Comparison of ENCODE assay signal across 8 mouse cellular contexts in the genomic region with DNA sequence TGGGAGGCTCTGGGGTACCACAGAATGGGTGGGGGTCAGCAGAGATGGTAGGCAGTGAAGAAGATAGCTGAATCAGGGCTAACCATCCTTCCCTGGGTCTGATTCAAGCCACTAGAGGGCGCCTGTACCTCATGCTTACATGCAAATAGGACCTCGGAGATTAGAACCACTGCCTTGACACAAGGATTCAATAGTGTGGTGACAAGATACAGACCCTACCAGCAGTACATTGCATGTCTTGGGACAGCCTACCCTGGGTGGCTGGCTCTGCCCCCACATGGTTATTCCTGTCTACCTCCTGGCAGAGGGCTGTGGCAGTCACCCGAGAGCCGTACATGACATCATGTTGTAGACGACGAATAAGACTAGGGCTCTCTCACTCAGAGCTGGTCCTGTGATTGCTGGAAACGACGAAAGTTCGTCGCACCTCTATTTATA. TPM values are rescaled to one million over a fixed set of nuclear protein-coding genes. Genes with fewer than 3 reads are reported as not detected.
DNase-seq lines count a peak whose midpoint lies in the region; ATAC-seq lines count a peak whose summit lies in the region.

No protein-coding gene starts in this region.

- H3K36me3 ChIP-seq in embryonic facial prominence, embryonic 15.5 days = peaks cover 6% of the 10 kb centered on the region; the same call in 1 of the 2 replicates
- peaks cover 22% of the 10 kb centered on the region for H3K36me3 ChIP-seq in limb, embryonic 12.5 days
- no peaks in the 10 kb centered on the region for H3K36me3 ChIP-seq in midbrain, embryonic 16.5 days (ENCODE audit: control insufficient read depth, insufficient read depth, low read length)
- no peaks in the 10 kb centered on the region for H3K36me3 ChIP-seq in splenic B cell, adult 2 months (ENCODE audit: control insufficient read depth, insufficient read depth, low read length, poor library complexity, severe bottlenecking)

- peak; percentile 21; the same call in 1 of the 2 replicates for ATAC-seq in embryonic facial prominence, embryonic 15.5 days (ENCODE audit: insufficient number of reproducible peaks, low FRiP score, low TSS enrichment, low read depth)
- 0 out of 2 replicates have a peak, but pooled peaks have one; percentile 8 for ATAC-seq in limb, embryonic 12.5 days (ENCODE audit: insufficient number of reproducible peaks, insufficient read depth, low FRiP score, low TSS enrichment, low read depth)
- peak; percentile 73 for ATAC-seq in midbrain, embryonic 16.5 days

- H3K4me3 ChIP-seq in embryonic facial prominence, embryonic 15.5 days (replicated peaks) = no peak overlapping the region
- H3K4me3 ChIP-seq in limb, embryonic 12.5 days (replicated peaks) = no peak overlapping the region
- no peak overlapping the region for H3K4me3 ChIP-seq in midbrain, embryonic 16.5 days (ENCODE audit: low read depth, low read length)

- no peak overlapping the region for H3K9ac ChIP-seq in embryonic facial prominence, embryonic 15.5 days
- H3K9ac ChIP-seq in limb, embryonic 12.5 days (replicated peaks) = no peak overlapping the region
- H3K9ac ChIP-seq in midbrain, embryonic 16.5 days (ENCODE audit: low read depth, low read length) = no peak overlapping the region

- H3K4me1 ChIP-seq in embryonic facial prominence, embryonic 15.5 days = peaks cover 47% of the 10 kb centered on the region
- peaks cover 40% of the 10 kb centered on the region for H3K4me1 ChIP-seq in limb, embryonic 12.5 days (replicated peaks)
- no peaks in the 10 kb centered on the region for H3K4me1 ChIP-seq in midbrain, embryonic 16.5 days (ENCODE audit: control insufficient read depth, insufficient read depth, low read length)

- peak; percentile 83 for DNase-seq in CD4-positive, CD25-positive, alpha-beta regulatory T cell, adult 2 months (ENCODE audit: low read depth, low spot score)
- peak; percentile 70 to 75 for DNase-seq in adrenal gland, postnatal 36 days
- DNase-seq in heart, adult 9 months (ENCODE audit: low spot score in 2 of 2) = peak; percentile 51 to 69
- DNase-seq in kidney, adult 9 months = peak; percentile 81
- peak; percentile 74 for DNase-seq in splenic B cell, adult 2 months (ENCODE audit: low read depth, low spot score)

- 34% methylated on average over 10 of the region's 10 CpGs for WGBS in embryonic facial prominence, embryonic 15.5 days
- 49% methylated on average over 10 of the region's 10 CpGs for WGBS in limb, embryonic 12.5 days
- 62% methylated on average over 10 of the region's 10 CpGs for WGBS in midbrain, embryonic 16.5 days

- no peak overlapping the region for H3K4me2 ChIP-seq in embryonic facial prominence, embryonic 15.5 days (replicated peaks)
- no peak overlapping the region for H3K4me2 ChIP-seq in limb, embryonic 12.5 days
- no peak overlapping the region for H3K4me2 ChIP-seq in midbrain, embryonic 16.5 days (ENCODE audit: low read length)

- peak overlapping the region; percentile 58 for H3K27ac ChIP-seq in embryonic facial prominence, embryonic 15.5 days (replicated peaks)
- 0 out of 2 replicates have a peak overlapping the region, but pooled peaks have one; percentile 73 for H3K27ac ChIP-seq in limb, embryonic 12.5 days
- H3K27ac ChIP-seq in midbrain, embryonic 16.5 days (ENCODE audit: low read length) = no peak overlapping the region

- H3K27me3 ChIP-seq in embryonic facial prominence, embryonic 15.5 days = no peaks in the 10 kb centered on the region
- no peaks in the 10 kb centered on the region for H3K27me3 ChIP-seq in limb, embryonic 12.5 days
- H3K27me3 ChIP-seq in midbrain, embryonic 16.5 days (ENCODE audit: control insufficient read depth, insufficient read depth, low read depth, low read length) = no peaks in the 10 kb centered on the region
- H3K27me3 ChIP-seq in splenic B cell, adult 2 months (ENCODE audit: control insufficient read depth, insufficient read depth, low read length, poor library complexity, severe bottlenecking) = no peaks in the 10 kb centered on the region

- H3K9me3 ChIP-seq in embryonic facial prominence, embryonic 15.5 days (replicated peaks) = no peaks in the 10 kb centered on the region
- H3K9me3 ChIP-seq in limb, embryonic 12.5 days = no peaks in the 10 kb centered on the region
- H3K9me3 ChIP-seq in midbrain, embryonic 16.5 days (replicated peaks; ENCODE audit: control insufficient read depth, low read length, poor library complexity, severe bottlenecking) = no peaks in the 10 kb centered on the region

RNA-seq across cellular contexts. Expression of a gene that starts 30.6 kb away (rescaled TPM):
- 100 to 1,000 TPM; 222 to 238 TPM for total RNA-seq in adrenal gland, postnatal 36 days (2021)
- 26.9 and 27.3 TPM in 2 replicates for polyA plus RNA-seq in embryonic facial prominence, embryonic 15.5 days (2015; fragmentation: Nextera tagmentation; extraction: Ambion mirVana)
- polyA plus RNA-seq in limb, embryonic 12.5 days (2016; fragmentation: Nextera tagmentation; extraction: Ambion mirVana) = 20.9 and 21.7 TPM in 2 replicates
- 40.7 and 45.0 TPM in 2 replicates for polyA plus RNA-seq in midbrain, embryonic 16.5 days (2015; fragmentation: Nextera tagmentation; extraction: Ambion mirVana)

RNA-seq across cellular contexts. Expression of a gene that starts 49.1 kb away (rescaled TPM):
- 100 to 1,000 TPM; 295 to 376 TPM for total RNA-seq in adrenal gland, postnatal 36 days (2021)
- 18.1 and 18.7 TPM in 2 replicates for polyA plus RNA-seq in embryonic facial prominence, embryonic 15.5 days (2015; fragmentation: Nextera tagmentation; extraction: Ambion mirVana)
- 10.8 and 12.4 TPM in 2 replicates for polyA plus RNA-seq in limb, embryonic 12.5 days (2016; fragmentation: Nextera tagmentation; extraction: Ambion mirVana)
- 5.9 and 6.3 TPM in 2 replicates for polyA plus RNA-seq in midbrain, embryonic 16.5 days (2015; fragmentation: Nextera tagmentation; extraction: Ambion mirVana)

RNA-seq across cellular contexts. Expression of a gene that starts 49.2 kb away (rescaled TPM):
- total RNA-seq in adrenal gland, postnatal 36 days (2021) = 10 to 100 TPM; 16.0 to 17.4 TPM
- polyA plus RNA-seq in embryonic facial prominence, embryonic 15.5 days (2015; fragmentation: Nextera tagmentation; extraction: Ambion mirVana) = 18.8 and 23.9 TPM in 2 replicates
- polyA plus RNA-seq in limb, embryonic 12.5 days (2016; fragmentation: Nextera tagmentation; extraction: Ambion mirVana) = 14.8 and 15.2 TPM in 2 replicates
- 17.3 and 17.8 TPM in 2 replicates for polyA plus RNA-seq in midbrain, embryonic 16.5 days (2015; fragmentation: Nextera tagmentation; extraction: Ambion mirVana)

Comparison
In these comparisons a context has a peak if more than half of its experiments do, and no peak if none do; other contexts are left out.
1. ATAC-seq: peak in every context shown above with its lines; median percentile 73 in midbrain, embryonic 16.5 days; 21 in embryonic facial prominence, embryonic 15.5 days; 8 in limb, embryonic 12.5 days.